Mouse (Mus musculus) lung, embryonic 15.5 days (tissue): Measurements from ENCODE around the gene Alg5. TPM values are rescaled to one million over a fixed set of nuclear protein-coding genes. Genes with fewer than 3 reads are reported as not detected.

Experiments
- ATAC-seq: fragments of 200-750 bp; cut with Nextera tagmentation; 2 replicates; pipeline ENCODE4 v1.8.0; 2017; ENCODE audit warnings: moderate number of reproducible peaks, borderline replicate concordance; ENCODE audit not compliant: low FRiP score, low TSS enrichment; ENCODE audit errors: extremely low read depth
- H3K27ac ChIP-seq: fragments of 300-500 bp; sonication (generic); 2 replicates; pipeline ENCODE4 v1.5.1; 2015; ENCODE audit warnings: moderate library complexity, mild to moderate bottlenecking, inconsistent platforms
- H3K27me3 ChIP-seq: fragments of 300-500 bp; sonication (generic); 2 replicates; pipeline ENCODE4 v1.6.1; 2015; ENCODE audit warnings: inconsistent platforms
- H3K36me3 ChIP-seq: fragments of 300-500 bp; sonication (generic); 2 replicates; pipeline ENCODE4 v1.6.1; 2015; ENCODE audit warnings: inconsistent platforms
- H3K4me1 ChIP-seq: fragments of 300-500 bp; sonication (generic); 2 replicates; pipeline ENCODE4 v1.6.1; 2015; ENCODE audit warnings: inconsistent platforms
- H3K4me2 ChIP-seq: fragments of 300-500 bp; sonication (generic); 2 replicates; pipeline ENCODE4 v1.6.1; 2015; ENCODE audit warnings: inconsistent platforms, mild to moderate bottlenecking, moderate library complexity
- H3K4me3 ChIP-seq: fragments of 300-500 bp; sonication (generic); 2 replicates; pipeline ENCODE4 v1.5.1; 2015; ENCODE audit warnings: mild to moderate bottlenecking, inconsistent platforms
- H3K9ac ChIP-seq: fragments of 300-500 bp; sonication (generic); 2 replicates; pipeline ENCODE4 v1.6.1; 2015; ENCODE audit warnings: inconsistent platforms
- H3K9me3 ChIP-seq: fragments of 300-500 bp; sonication (generic); 2 replicates; pipeline ENCODE4 v1.6.1; 2016; ENCODE audit warnings: inconsistent platforms
- WGBS: fragments of 180-500 bp; shearing (Covaris S2); methylation state at CpG from one replicate; pipeline ENCODE4 v1.1.7; 2015; 5-methylcytosine and 5-hydroxymethylcytosine counted together
- polyA plus RNA-seq: library from polyadenylated mRNA; unstranded; fragments of >200 nt; fragmentation: Nextera tagmentation; extraction: Ambion mirVana; gene quantifications from 2 replicates; pipeline ENCODE4 v1.2.1, GENCODE M21; 2015

Gene Alg5
- polyA plus RNA-seq, 1 experiment from 2014 or later, result 53.3 TPM

GRCm38 (mm10) chr3:54718947-54719346, 16.4 kb upstream of the Alg5 start:
- H3K9me3 ChIP-seq, result no peaks in the 10 kb centered on the region
- 66% methylated on average over 3 of the region's 3 CpGs for WGBS
- no peaks in the 10 kb centered on the region for H3K4me1 ChIP-seq
- H3K27ac ChIP-seq, result no peak overlapping the region
- no peak overlapping the region for H3K4me2 ChIP-seq
- peaks cover 74% of the 10 kb centered on the region for H3K36me3 ChIP-seq
- no peak for ATAC-seq
- H3K4me3 ChIP-seq, result no peak overlapping the region
- no peak overlapping the region for H3K9ac ChIP-seq
- no peaks in the 10 kb centered on the region for H3K27me3 ChIP-seq

GRCm38 (mm10) chr3:54723741-54724500, 11.4 kb upstream of the Alg5 start:
- WGBS, result 76% methylated on average over 10 of the region's 10 CpGs
- H3K4me3 ChIP-seq, result no peak overlapping the region
- H3K27me3 ChIP-seq, result no peaks in the 10 kb centered on the region
- no peaks in the 10 kb centered on the region for H3K9me3 ChIP-seq
- ATAC-seq, result no peak
- peaks cover 72% of the 10 kb centered on the region for H3K36me3 ChIP-seq
- H3K27ac ChIP-seq, result no peak overlapping the region
- no peak overlapping the region for H3K9ac ChIP-seq
- H3K4me2 ChIP-seq, result no peak overlapping the region
- H3K4me1 ChIP-seq, result no peaks in the 10 kb centered on the region

- H3K27me3 ChIP-seq, result no peaks in the 10 kb centered on the region
- no peaks in the 10 kb centered on the region for H3K4me1 ChIP-seq
- H3K4me2 ChIP-seq, result no peak overlapping the region
- no peak overlapping the region for H3K27ac ChIP-seq
- H3K4me3 ChIP-seq, result no peak overlapping the region
- no peaks in the 10 kb centered on the region for H3K9me3 ChIP-seq
- 87% methylated on average over 2 of the region's 2 CpGs for WGBS
- no peak for ATAC-seq
- H3K9ac ChIP-seq, result no peak overlapping the region
- H3K36me3 ChIP-seq, result peaks cover 79% of the 10 kb centered on the region
Observed at GRCm38 (mm10) chr3:54725344-54725743, 10.0 kb upstream of the Alg5 start.

- Histone ChIP-seq H3K27me3 (no peaks in the 10 kb centered on the region), H3K4me1 (no peaks in the 10 kb centered on the region), H3K9ac (no peak overlapping the region), H3K4me3 (no peak overlapping the region), H3K9me3 (no peaks in the 10 kb centered on the region), H3K27ac (no peak overlapping the region), H3K36me3 (peaks cover 79% of the 10 kb centered on the region), H3K4me2 (no peak overlapping the region)
- no peak for ATAC-seq
- 92% methylated on average over 2 of the region's 2 CpGs for WGBS
Observed at GRCm38 (mm10) chr3:54727588-54727987, 7.8 kb upstream of the Alg5 start.

GRCm38 (mm10) chr3:54728100-54728499, 7.2 kb upstream of the Alg5 start:
- Histone ChIP-seq H3K9me3 (no peaks in the 10 kb centered on the region), H3K4me2 (no peak overlapping the region), H3K4me3 (no peak overlapping the region), H3K27ac (no peak overlapping the region), H3K9ac (no peak overlapping the region), H3K4me1 (no peaks in the 10 kb centered on the region), H3K36me3 (peaks cover 74% of the 10 kb centered on the region), H3K27me3 (no peaks in the 10 kb centered on the region)
- ATAC-seq, result no peak
- WGBS, result 83% methylated on average over 6 of the region's 6 CpGs

GRCm38 (mm10) chr3:54731626-54732150, 3.7 kb upstream of the Alg5 start:
- peaks cover 10% of the 10 kb centered on the region; the same call in 1 of the 2 replicates for H3K4me1 ChIP-seq
- no peak overlapping the region for H3K27ac ChIP-seq
- no peaks in the 10 kb centered on the region for H3K9me3 ChIP-seq
- H3K36me3 ChIP-seq, result peaks cover 57% of the 10 kb centered on the region
- WGBS, result 72% methylated on average over 8 of the region's 8 CpGs
- no peaks in the 10 kb centered on the region for H3K27me3 ChIP-seq
- H3K4me3 ChIP-seq, result no peak overlapping the region
- no peak overlapping the region for H3K4me2 ChIP-seq
- no peak for ATAC-seq
- H3K9ac ChIP-seq, result no peak overlapping the region

GRCm38 (mm10) chr3:54732371-54732770, 3.0 kb upstream of the Alg5 start:
- WGBS, result 82% methylated on average over 4 of the region's 4 CpGs
- H3K36me3 ChIP-seq, result peaks cover 50% of the 10 kb centered on the region
- ATAC-seq, result no peak
- no peaks in the 10 kb centered on the region for H3K9me3 ChIP-seq
- H3K27me3 ChIP-seq, result no peaks in the 10 kb centered on the region
- H3K4me2 ChIP-seq, result no peak overlapping the region
- peaks cover 10% of the 10 kb centered on the region for H3K4me1 ChIP-seq
- H3K27ac ChIP-seq, result no peak overlapping the region
- no peak overlapping the region for H3K4me3 ChIP-seq
- H3K9ac ChIP-seq, result no peak overlapping the region

GRCm38 (mm10) chr3:54734411-54735246, 710 bp upstream of the Alg5 start:
- H3K4me1 ChIP-seq, result peaks cover 10% of the 10 kb centered on the region
- under 1% methylated on average over 77 of the region's 84 CpGs for WGBS

GRCm38 (mm10) chr3:54736101-54736927, 975 bp downstream of the Alg5 start:
- peak overlapping the region; percentile 95 for H3K4me2 ChIP-seq
- peaks cover 10% of the 10 kb centered on the region for H3K4me1 ChIP-seq
- H3K4me3 ChIP-seq, result peak overlapping the region; percentile 91
- no peak for ATAC-seq
- peak overlapping the region; percentile 100 for H3K27ac ChIP-seq
- no peaks in the 10 kb centered on the region for H3K27me3 ChIP-seq
- 48% methylated on average over 18 of the region's 18 CpGs for WGBS
- H3K36me3 ChIP-seq, result peaks cover 29% of the 10 kb centered on the region
- H3K9me3 ChIP-seq, result no peaks in the 10 kb centered on the region
- H3K9ac ChIP-seq, result peak overlapping the region; percentile 98

More at GRCm38 (mm10) chr3:54734411-54735246, 710 bp upstream of the Alg5 start:
- Histone ChIP-seq H3K27ac (peak overlapping the region; percentile 100), H3K9ac (peak overlapping the region; percentile 98), H3K27me3 (no peaks in the 10 kb centered on the region), H3K4me3 (peak overlapping the region; percentile 91), H3K36me3 (peaks cover 33% of the 10 kb centered on the region), H3K9me3 (no peaks in the 10 kb centered on the region), H3K4me2 (peak overlapping the region; percentile 95)
- ATAC-seq, result peak; percentile 93

GRCm38 (mm10) chr3:54737317-54737716, 2.0 kb downstream of the Alg5 start:
- Histone ChIP-seq H3K4me1 (peaks cover 10% of the 10 kb centered on the region), H3K4me2 (no peak overlapping the region), H3K4me3 (no peak overlapping the region), H3K36me3 (peaks cover 30% of the 10 kb centered on the region), H3K9me3 (no peaks in the 10 kb centered on the region), H3K27ac (no peak overlapping the region), H3K27me3 (no peaks in the 10 kb centered on the region), H3K9ac (no peak overlapping the region)
- 85% methylated on average over 8 of the region's 8 CpGs for WGBS
- no peak for ATAC-seq

- H3K27ac ChIP-seq, result no peak overlapping the region
- WGBS, result 94% methylated on average over 11 of the region's 11 CpGs
- no peaks in the 10 kb centered on the region; the same call in 1 of the 2 replicates for H3K4me1 ChIP-seq
- no peak overlapping the region for H3K4me3 ChIP-seq
- no peak overlapping the region for H3K9ac ChIP-seq
- H3K27me3 ChIP-seq, result no peaks in the 10 kb centered on the region
- H3K9me3 ChIP-seq, result no peaks in the 10 kb centered on the region
- H3K4me2 ChIP-seq, result no peak overlapping the region
- peaks cover 71% of the 10 kb centered on the region for H3K36me3 ChIP-seq
- no peak for ATAC-seq
Observed at GRCm38 (mm10) chr3:54741965-54742364, 6.6 kb downstream of the Alg5 start.
